Mouse (Mus musculus): ENCODE results near the gene Tmem136.

Gene Tmem136

GRCm38 (mm10) chr9:43070153-43070552 lies 46.2 kb downstream of the Tmem136 start:
- ChIA-PET POLR2A (interaction anchor here in 1 of 4 experiments (0.9 to 1.4 kb wide), 2 partner anchors 20 to 24 kb away, joined by 5 read pairs; no protein-coding TSS in a partner anchor), CTCF (interaction anchor here in 1 of 4 experiments (1.2 kb wide), 1 partner anchor 54 kb away, joined by 3 read pairs; no protein-coding TSS in a partner anchor)

- CTCF ChIA-PET = no interaction called here
- POLR2A ChIA-PET = interaction anchor here in 1 of 4 experiments (1.1 to 1.4 kb wide), 3 partner anchors 10 to 26 kb away, joined by 3 to 4 read pairs (median 3); no protein-coding TSS in a partner anchor
Measured at GRCm38 (mm10) chr9:43067896-43068295, 48.5 kb downstream of the Tmem136 start.

- CTCF ChIA-PET = no interaction called here
Measured at GRCm38 (mm10) chr9:43065231-43065630, 51.1 kb downstream of the Tmem136 start.

GRCm38 (mm10) chr9:43061545-43061944 lies 54.8 kb downstream of the Tmem136 start:
- CTCF ChIA-PET = interaction anchor here in 1 of 4 experiments (0.6 kb wide), 1 partner anchor 200 kb away, joined by 8 read pairs; no protein-coding TSS in a partner anchor

More at GRCm38 (mm10) chr9:43065231-43065630, 51.1 kb downstream of the Tmem136 start:
- POLR2A ChIA-PET = interaction anchor here in 1 of 4 experiments (1.3 kb wide), 1 partner anchor 16 kb away, joined by 5 read pairs; no protein-coding TSS in a partner anchor

More at GRCm38 (mm10) chr9:43061545-43061944, 54.8 kb downstream of the Tmem136 start:
- POLR2A ChIA-PET = interaction anchor here in 2 of 4 experiments (0.8 to 1.2 kb wide), 4 partner anchors 10 to 44 kb away, joined by 3 to 4 read pairs (median 3); no protein-coding TSS in a partner anchor
